Mouse (Mus musculus) E14TG2a.4 (cell line): Measurements from ENCODE around the gene Bcar3.

Experiments used
- H3K27me3 ChIP-seq: 2 replicates; pipeline ENCODE4 v1.6.1; 2014; ENCODE audit warnings: low read length, control low read depth; ENCODE audit not compliant: insufficient read depth
- H3K36me3 ChIP-seq: 2 replicates; pipeline ENCODE4 v1.6.1; 2014; ENCODE audit warnings: low read length, control low read depth; ENCODE audit not compliant: insufficient read depth
- H3K4me1 ChIP-seq: replicated peaks from 2 replicates; pipeline ENCODE4 v1.6.1; 2014; ENCODE audit warnings: low read depth, low read length, control low read depth
- H3K4me3 ChIP-seq: replicated peaks from 2 replicates; pipeline ENCODE4 v1.5.1; 2014; ENCODE audit warnings: mild to moderate bottlenecking, low read length
- H3K9me3 ChIP-seq: 2 replicates; pipeline ENCODE4 v1.6.1; 2014; ENCODE audit warnings: low read length, control low read depth
- CTCF ChIP-seq: conservative IDR thresholded peaks from 2 replicates; pipeline ENCODE4 v1.5.1; 2014; ENCODE audit warnings: low read length
- NANOG ChIP-seq: IDR thresholded peaks from 2 replicates; pipeline ENCODE4 v1.6.1; 2014; ENCODE audit warnings: borderline replicate concordance, low read length, mixed read lengths
- POU5F1 ChIP-seq: IDR thresholded peaks from 2 replicates; pipeline ENCODE4 v1.6.1; 2014; ENCODE audit warnings: low read length, borderline replicate concordance

The Bcar3 gene

DNA sequence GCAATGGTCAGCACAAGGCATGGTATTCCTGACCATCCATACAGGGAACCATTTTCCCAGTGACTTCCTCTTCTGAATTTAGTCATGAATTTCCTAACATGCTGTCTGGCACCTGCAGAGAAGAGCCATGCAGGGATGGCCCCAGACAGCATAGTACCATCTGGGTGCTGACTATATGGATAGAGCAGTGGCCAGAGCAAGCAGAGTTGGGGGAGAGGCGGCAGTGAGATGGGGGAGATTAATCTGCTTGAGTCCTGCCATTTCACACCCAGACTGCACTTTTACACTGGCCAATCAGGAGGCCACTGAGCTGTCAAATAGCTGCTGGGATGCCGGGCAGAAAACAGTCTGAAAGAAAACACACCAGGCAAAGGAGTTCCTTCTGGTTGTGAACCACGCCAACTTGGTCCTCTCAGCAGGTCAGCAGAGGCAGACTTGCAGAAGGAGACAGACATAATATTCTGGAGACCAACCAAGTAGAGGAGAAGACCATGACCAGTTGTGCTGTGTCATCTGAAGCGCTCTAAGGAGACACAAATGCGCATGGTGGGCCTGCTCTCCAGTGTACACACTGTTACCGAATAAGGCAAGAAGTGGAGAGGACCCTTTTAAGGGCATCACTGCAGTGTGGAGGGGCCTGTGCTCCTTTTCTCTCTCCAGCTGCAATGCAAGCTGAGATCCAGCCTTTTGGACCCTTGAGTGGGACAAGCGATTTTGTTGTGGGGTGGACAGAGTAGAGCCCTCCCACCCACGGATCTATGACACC, 242.2 kb downstream of the Bcar3 start:
- Histone ChIP-seq H3K36me3 (peaks cover 55% of the 10 kb centered on the region), H3K27me3 (no peaks in the 10 kb centered on the region), H3K4me3 (no peak overlapping the region), H3K4me1 (no peaks in the 10 kb centered on the region), H3K9me3 (no peaks in the 10 kb centered on the region)
- TF ChIP-seq CTCF (no peak), POU5F1 (no peak), NANOG (no peak)

DNA sequence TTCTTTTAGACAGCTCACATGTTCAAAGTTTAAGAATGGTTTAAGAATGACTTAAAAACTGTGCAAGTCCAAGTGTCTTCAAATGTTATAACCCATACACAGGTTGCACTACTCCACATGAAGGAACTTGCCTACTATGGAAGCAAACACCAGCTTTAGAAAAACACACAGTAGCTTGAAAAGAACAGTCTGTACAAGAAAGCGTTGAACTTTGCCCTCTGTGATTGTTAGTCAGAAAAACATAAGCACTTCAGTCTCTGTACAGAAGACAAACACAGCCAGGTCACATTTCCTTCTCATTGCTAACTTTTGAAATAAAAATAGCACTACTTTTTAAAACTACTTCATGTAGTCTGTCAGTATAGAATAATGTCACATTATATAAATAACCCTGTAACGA, 244.9 kb downstream of the Bcar3 start:
- TF ChIP-seq NANOG (no peak), CTCF (no peak), POU5F1 (no peak)
- no peak overlapping the region for H3K4me3 ChIP-seq
- H3K27me3 ChIP-seq, result no peaks in the 10 kb centered on the region
- H3K36me3 ChIP-seq, result peaks cover 77% of the 10 kb centered on the region
- no peaks in the 10 kb centered on the region for H3K9me3 ChIP-seq
- no peaks in the 10 kb centered on the region for H3K4me1 ChIP-seq

DNA sequence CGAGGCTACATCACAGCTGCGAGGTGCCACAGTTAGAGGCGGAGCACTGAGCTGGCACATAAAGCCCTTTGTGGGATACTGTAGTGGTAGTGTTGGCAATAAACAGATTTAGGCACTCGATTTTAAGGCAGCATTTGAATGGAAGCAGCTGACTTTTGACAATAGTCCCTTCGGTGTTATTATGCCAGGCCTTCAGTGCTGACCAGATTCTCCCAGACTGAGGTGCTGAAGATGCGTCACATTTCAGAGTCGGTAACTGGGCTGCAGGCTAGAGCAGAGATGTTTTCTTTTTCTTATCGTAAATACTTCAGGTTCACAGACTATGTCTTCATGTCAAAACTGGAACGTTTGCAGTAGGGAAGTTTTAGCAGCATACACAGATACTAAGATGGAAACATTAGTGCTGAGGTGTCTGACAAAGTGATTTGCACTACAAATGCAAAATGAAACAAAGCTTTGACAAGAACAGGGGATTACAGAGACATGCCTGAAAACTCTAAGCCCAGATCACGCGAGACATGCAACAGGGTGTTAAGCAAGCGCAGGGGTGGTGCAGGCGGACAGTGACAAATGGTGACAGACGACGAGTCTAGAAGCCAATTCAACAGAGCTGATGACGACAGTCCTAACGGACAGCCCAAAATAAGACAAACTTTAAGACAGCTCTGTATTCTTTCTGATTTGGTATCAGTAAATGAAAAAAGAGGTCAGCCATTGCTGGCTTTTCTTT, 246.2 kb downstream of the Bcar3 start:
- no peak for TF ChIP-seq NANOG

DNA sequence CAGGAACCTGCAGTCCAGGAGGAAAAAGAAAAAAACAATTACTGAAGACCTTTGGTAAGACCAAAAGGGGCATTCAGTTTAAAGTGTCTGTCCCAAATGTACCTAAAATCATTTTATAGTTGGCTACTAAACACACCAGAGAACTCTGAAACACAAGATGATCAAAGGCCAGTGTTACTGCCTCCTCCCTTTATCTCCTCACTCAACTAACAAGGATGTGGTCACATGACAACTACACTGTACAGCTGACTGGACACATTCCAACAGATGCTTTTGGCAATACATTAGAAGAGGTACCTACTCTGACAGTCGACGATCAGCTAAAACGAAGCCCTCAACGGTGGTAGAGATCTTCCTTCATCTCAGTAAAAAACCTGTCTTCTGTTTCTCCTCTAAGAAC, 247.0 kb downstream of the Bcar3 start:
- no peaks in the 10 kb centered on the region for H3K9me3 ChIP-seq
- TF ChIP-seq CTCF, result no peak
- no peak for TF ChIP-seq POU5F1
- TF ChIP-seq NANOG, result no peak
- H3K36me3 ChIP-seq, result peaks cover 95% of the 10 kb centered on the region
- H3K4me1 ChIP-seq, result no peaks in the 10 kb centered on the region
- H3K27me3 ChIP-seq, result no peaks in the 10 kb centered on the region
- H3K4me3 ChIP-seq, result no peak overlapping the region

More for the DNA sequence above, 246.2 kb downstream of the Bcar3 start:
- Histone ChIP-seq H3K4me3 (no peak overlapping the region), H3K9me3 (no peaks in the 10 kb centered on the region), H3K27me3 (no peaks in the 10 kb centered on the region), H3K4me1 (no peaks in the 10 kb centered on the region), H3K36me3 (peaks cover 89% of the 10 kb centered on the region)

DNA sequence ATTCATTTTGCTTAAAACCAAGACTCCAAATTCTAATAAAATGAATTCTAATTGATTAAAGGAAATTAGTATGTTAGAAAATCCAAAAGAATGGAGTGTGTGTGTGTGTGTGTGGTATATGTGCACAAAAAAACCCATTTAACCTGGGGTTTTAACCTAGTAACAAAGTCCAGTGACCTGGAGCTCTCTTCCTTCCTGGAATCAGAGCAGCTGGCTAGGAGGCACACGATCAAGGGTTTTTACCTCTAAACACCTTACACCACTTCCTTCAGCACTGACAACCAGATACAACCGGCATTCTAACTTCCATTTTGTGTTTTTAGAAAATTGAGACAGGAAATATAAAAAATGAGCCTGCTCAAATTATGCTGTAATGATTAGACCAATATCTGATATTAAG, 251.4 kb downstream of the Bcar3 start:
- Histone ChIP-seq H3K4me1 (no peaks in the 10 kb centered on the region), H3K9me3 (no peaks in the 10 kb centered on the region), H3K27me3 (no peaks in the 10 kb centered on the region), H3K36me3 (peaks cover 87% of the 10 kb centered on the region), H3K4me3 (no peak overlapping the region)
- TF ChIP-seq POU5F1 (no peak), NANOG (no peak), CTCF (no peak)

DNA sequence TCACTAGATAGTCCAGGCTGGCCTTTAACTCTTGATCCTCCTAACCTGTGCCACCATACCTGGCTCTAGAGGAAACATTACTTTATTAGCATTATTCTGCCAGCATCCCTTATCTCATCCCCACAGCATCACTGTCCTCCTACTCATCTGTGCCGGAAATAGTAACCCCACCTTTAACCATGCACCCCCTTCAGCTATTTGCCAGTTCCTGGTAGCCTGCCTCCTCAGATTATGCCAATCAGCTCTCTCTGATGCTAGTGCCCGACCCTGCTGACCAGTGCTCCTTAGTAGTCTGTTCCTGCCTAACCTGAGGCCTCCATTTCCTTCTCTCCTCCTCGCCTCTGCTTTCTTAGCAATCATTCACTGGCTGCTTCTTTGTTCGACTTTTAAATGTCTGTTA, 253.5 kb downstream of the Bcar3 start:
- H3K9me3 ChIP-seq, result no peaks in the 10 kb centered on the region
- no peaks in the 10 kb centered on the region for H3K27me3 ChIP-seq
- H3K4me1 ChIP-seq, result no peaks in the 10 kb centered on the region
- no peak overlapping the region for H3K4me3 ChIP-seq
- TF ChIP-seq POU5F1, result no peak
- no peak for TF ChIP-seq NANOG
- no peak for TF ChIP-seq CTCF
- H3K36me3 ChIP-seq, result peaks cover 66% of the 10 kb centered on the region

DNA sequence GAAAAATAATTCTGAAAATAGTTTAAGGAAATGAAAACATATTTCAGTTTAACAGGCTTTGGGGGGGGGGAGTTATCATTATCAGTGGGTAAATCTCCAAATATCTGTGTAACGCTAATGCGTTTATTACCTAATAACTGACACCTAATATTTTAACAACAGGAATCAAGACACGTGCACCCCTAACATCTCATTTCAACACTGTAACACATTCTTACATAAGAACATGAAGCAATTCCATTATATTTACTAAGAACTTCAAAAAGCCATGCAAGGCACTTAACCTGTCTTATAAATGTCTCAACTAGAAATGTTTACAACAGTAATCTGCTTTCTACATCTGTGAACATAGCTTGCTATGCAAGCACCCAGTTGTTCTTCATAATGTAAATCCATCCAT, 257.2 kb downstream of the Bcar3 start:
- Histone ChIP-seq H3K4me3 (no peak overlapping the region), H3K27me3 (no peaks in the 10 kb centered on the region), H3K4me1 (no peaks in the 10 kb centered on the region), H3K9me3 (no peaks in the 10 kb centered on the region), H3K36me3 (peaks cover 33% of the 10 kb centered on the region)
- no peak for TF ChIP-seq NANOG
- TF ChIP-seq CTCF, result no peak
- TF ChIP-seq POU5F1, result no peak

DNA sequence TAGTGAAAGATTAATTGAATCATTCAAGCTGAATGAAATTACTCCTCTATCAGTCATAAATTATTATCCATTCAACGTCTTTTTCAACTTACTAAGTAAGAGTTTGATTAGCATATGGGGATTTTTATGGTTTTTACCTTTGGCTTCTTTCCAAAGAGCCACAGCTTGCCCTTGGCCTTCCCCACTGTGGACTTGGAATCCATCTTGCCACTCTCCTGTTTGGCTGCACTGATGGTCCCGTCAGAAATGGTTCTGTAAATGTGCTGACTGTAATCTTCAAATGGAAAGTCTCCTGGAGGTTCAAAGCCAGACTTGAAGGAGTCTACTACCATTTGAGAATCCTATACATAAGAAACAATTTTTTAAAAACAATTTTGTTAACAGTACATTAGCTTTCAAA, 263.8 kb downstream of the Bcar3 start:
- Histone ChIP-seq H3K36me3 (peaks cover 17% of the 10 kb centered on the region; the same call in 1 of the 2 replicates), H3K4me1 (no peaks in the 10 kb centered on the region), H3K4me3 (no peak overlapping the region), H3K9me3 (no peaks in the 10 kb centered on the region), H3K27me3 (no peaks in the 10 kb centered on the region)
- TF ChIP-seq POU5F1, result no peak
- TF ChIP-seq CTCF, result no peak
- TF ChIP-seq NANOG, result no peak

DNA sequence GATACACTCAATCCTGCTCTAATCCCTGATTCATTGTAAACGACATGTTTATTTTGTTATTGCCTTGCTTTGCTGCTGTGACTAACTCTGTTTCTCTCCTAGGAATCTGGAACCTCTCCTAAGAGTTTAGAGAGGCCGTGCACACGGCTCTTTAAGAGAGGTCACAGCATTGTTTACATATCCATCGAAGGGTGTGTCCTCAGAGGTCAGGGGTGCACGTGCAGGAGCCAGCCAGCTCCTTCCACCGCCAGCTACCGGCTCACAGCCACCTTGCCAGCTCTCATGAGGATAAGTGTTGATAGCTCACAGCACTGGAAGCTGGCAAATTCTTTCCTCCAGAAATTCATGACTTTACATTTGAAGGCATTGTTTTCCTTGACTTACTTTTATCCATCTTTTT, 271.3 kb downstream of the Bcar3 start:
- Histone ChIP-seq H3K36me3 (peaks cover 25% of the 10 kb centered on the region), H3K4me1 (peaks cover 23% of the 10 kb centered on the region), H3K4me3 (no peak overlapping the region), H3K27me3 (no peaks in the 10 kb centered on the region), H3K9me3 (no peaks in the 10 kb centered on the region)
- no peak for TF ChIP-seq POU5F1
- TF ChIP-seq NANOG, result no peak
- TF ChIP-seq CTCF, result no peak
